Mouse (Mus musculus) limb, embryonic 14.5 days (tissue): Measurements from ENCODE around the gene Ubtd2. TPM values are rescaled to one million over a fixed set of nuclear protein-coding genes. Genes with fewer than 3 reads are reported as not detected.

Experiments
- ATAC-seq: fragments of 200-750 bp; cut with Nextera tagmentation; 2 replicates; pipeline ENCODE4 v1.8.0; 2017; ENCODE audit warnings: low read depth, moderate number of reproducible peaks, moderate TSS enrichment; ENCODE audit not compliant: low FRiP score
- DNase-seq: peaks from one replicate; pipeline ENCODE4 v3.0.0-alpha.2; 2015; ENCODE audit warnings: low spot score
- H3K27ac ChIP-seq: fragments of 300-500 bp; sonication (generic); replicated peaks from 2 replicates; pipeline ENCODE4 v1.5.1; 2014; ENCODE audit warnings: low read depth, mild to moderate bottlenecking, low read length, moderate library complexity, mixed read lengths
- H3K27me3 ChIP-seq: fragments of 300-500 bp; sonication (generic); 2 replicates; pipeline ENCODE4 v1.6.1; 2014; ENCODE audit warnings: low read length, mixed read lengths; ENCODE audit not compliant: control insufficient read depth, insufficient read depth
- H3K36me3 ChIP-seq: fragments of 300-500 bp; sonication (generic); 2 replicates; pipeline ENCODE4 v1.6.1; 2014; ENCODE audit warnings: mild to moderate bottlenecking, low read length, moderate library complexity, mixed read lengths; ENCODE audit not compliant: control insufficient read depth, insufficient read depth
- H3K4me1 ChIP-seq: fragments of 300-500 bp; sonication (generic); 2 replicates; pipeline ENCODE4 v1.6.1; 2014; ENCODE audit warnings: antibody characterized with exemption, low read length, mixed read lengths; ENCODE audit not compliant: control insufficient read depth, insufficient read depth
- H3K4me2 ChIP-seq: fragments of 300-500 bp; sonication (generic); replicated peaks from 2 replicates; pipeline ENCODE4 v1.6.1; 2014; ENCODE audit warnings: low read depth, mild to moderate bottlenecking, low read length, moderate library complexity; ENCODE audit not compliant: severe bottlenecking
- H3K4me3 ChIP-seq: fragments of 300-500 bp; sonication (generic); replicated peaks from 2 replicates; pipeline ENCODE4 v1.5.1; 2014; ENCODE audit warnings: low read length
- H3K9ac ChIP-seq: fragments of 300-500 bp; sonication (generic); 2 replicates; pipeline ENCODE4 v1.6.1; 2014; ENCODE audit warnings: mild to moderate bottlenecking, low read depth, low read length, moderate library complexity; ENCODE audit not compliant: severe bottlenecking
- H3K9me3 ChIP-seq: fragments of 300-500 bp; sonication (generic); 2 replicates; pipeline ENCODE4 v1.6.1; 2016; ENCODE audit warnings: low read length; ENCODE audit not compliant: control insufficient read depth
- POLR2A ChIP-seq: fragments of 200-500 bp; IDR thresholded peaks from 2 replicates; pipeline ENCODE4 v1.8.0; 2012; ENCODE audit warnings: inconsistent platforms, mild to moderate bottlenecking, moderate library complexity, borderline replicate concordance; ENCODE audit not compliant: insufficient read depth, insufficient read length; ENCODE audit errors: extremely low read depth
- WGBS: fragments of 180-500 bp; shearing (Covaris S2); extraction: QIAGEN DNeasy Blood & Tissue Kit; methylation state at CpG from one replicate; pipeline ENCODE4 v1.1.7; 2014; 5-methylcytosine and 5-hydroxymethylcytosine counted together
- polyA plus RNA-seq, 2 experiments: library from polyadenylated mRNA; depleted of rRNA in 1 of 2; stranded (reverse) in 1 of 2; unstranded in 1 of 2; fragments of >200 nt; fragmentation: Nextera tagmentation in 1 of 2; extraction: Ambion mirVana in 1 of 2; gene quantifications; 2 replicates each; pipeline versions ENCODE4 v1.2.1 to v1.2.3; 2012 to 2014

Ubtd2 gene
- polyA plus RNA-seq, 2 experiments, result 78.1 to 107 TPM

DNA sequence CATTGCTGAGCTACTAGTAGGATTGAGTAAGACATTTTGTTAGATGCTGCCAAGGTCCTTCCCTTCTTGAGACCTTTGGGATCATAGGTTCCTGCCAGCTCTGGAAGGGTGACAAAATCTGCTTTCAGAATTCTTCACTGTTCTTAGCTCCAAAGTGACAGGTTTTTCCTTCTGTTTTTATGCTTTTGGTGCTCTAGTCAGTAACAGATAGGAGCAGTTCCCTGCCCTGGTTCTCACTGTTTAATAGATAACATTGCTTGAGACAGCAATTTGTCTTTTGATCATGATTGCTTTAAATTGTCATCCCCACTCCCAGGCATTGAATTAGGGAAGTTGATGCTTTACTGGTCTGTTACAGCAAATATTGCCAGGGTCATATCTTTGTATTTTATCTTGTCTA, 38.1 kb downstream of the Ubtd2 start:
- Histone ChIP-seq H3K27me3 (no peaks in the 10 kb centered on the region), H3K36me3 (no peaks in the 10 kb centered on the region), H3K27ac (no peak overlapping the region), H3K9ac (no peak overlapping the region), H3K9me3 (no peaks in the 10 kb centered on the region), H3K4me3 (no peak overlapping the region), H3K4me1 (peaks cover 10% of the 10 kb centered on the region), H3K4me2 (no peak overlapping the region)
- TF ChIP-seq POLR2A, result no peak
- ATAC-seq (no peak), DNase-seq (no peak)

DNA sequence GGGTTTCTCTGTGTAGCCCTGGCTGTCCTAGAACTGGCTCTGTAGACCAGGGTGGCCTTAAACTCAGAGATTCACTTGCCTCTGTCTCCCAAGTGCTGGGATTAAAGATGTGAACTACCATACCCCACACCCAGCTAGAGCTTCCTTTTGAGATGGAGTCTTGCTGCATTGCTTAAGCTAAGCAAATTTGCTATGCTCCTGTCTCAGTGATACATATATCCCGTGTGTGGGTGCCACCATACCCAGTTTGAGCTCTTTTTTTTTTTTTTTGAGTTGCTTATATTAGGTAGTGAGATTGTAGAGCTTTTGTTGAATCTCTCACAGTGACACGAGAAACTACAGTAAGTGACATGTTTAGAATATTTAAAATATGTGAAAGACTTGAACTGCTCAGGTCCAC, 40.1 kb downstream of the Ubtd2 start:
- Histone ChIP-seq H3K9me3 (no peaks in the 10 kb centered on the region), H3K9ac (no peak overlapping the region), H3K4me1 (peaks cover 3% of the 10 kb centered on the region; the same call in 1 of the 2 replicates), H3K4me2 (no peak overlapping the region), H3K27me3 (no peaks in the 10 kb centered on the region), H3K27ac (no peak overlapping the region), H3K4me3 (no peak overlapping the region), H3K36me3 (peaks cover 6% of the 10 kb centered on the region)
- ATAC-seq (no peak), DNase-seq (no peak)
- TF ChIP-seq POLR2A, result no peak
- WGBS, result 84% methylated on average over 2 of the region's 2 CpGs

DNA sequence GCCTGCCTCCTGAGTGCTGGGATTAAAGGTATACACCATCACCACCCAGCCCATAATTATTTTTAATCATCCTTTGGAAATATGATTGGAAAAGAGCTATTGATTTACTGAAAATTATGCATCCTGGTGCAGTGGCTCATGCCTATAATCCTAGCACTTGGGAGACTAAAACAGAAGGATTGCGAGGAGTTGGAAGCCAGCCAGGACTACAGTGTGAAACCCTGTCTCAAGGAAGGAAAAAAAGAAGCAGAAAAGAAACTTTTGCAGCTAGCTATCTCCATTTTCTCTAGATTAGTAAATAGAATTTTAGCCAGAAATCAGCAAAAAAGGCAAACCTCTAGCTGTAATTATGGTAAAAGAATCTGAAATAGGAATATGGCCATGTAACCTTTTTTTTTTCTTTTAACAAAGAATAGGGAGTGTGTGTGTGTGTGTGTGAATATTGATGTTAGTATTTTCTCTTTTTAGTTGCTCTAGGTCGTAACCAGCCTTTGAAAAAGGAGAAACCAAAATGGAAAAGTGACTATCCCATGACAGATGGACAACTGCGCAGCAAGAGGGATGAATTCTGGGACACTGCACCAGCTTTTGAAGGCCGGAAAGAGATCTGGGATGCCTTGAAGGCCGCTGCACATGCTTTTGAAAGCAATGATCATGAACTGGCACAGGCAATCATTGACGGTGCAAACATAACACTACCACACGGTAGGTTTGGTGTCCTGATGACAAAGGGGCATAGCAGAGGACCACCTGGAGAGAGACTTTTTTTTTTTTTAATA, 43.8 kb downstream of the Ubtd2 start:
- ATAC-seq, result no peak
- Histone ChIP-seq H3K4me1 (no peaks in the 10 kb centered on the region), H3K4me3 (no peak overlapping the region), H3K36me3 (peaks cover 26% of the 10 kb centered on the region), H3K9ac (no peak overlapping the region), H3K4me2 (no peak overlapping the region), H3K9me3 (no peaks in the 10 kb centered on the region), H3K27ac (no peak overlapping the region), H3K27me3 (no peaks in the 10 kb centered on the region)
- 86% methylated on average over 7 of the region's 7 CpGs for WGBS
- DNase-seq, result no peak
- no peak for TF ChIP-seq POLR2A

DNA sequence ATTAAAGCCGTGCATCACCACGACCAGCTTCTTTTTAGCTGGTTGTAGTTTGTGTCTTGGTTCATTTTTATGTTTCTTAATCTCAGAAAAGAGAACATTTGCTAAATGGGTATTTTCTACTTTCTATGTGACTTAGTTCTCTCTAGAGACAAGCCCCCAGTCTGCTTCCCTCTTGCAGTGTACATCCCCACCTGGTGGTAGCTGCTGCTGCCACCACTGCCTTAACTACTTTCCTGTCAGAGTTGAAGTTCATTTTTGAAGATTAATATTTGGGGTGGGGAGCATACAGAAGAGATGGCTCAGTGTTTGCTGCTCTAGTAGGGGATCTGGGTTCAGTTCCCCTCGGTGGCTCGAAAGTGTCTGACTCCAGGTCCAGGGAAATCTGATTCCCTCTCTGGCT, 44.8 kb downstream of the Ubtd2 start:
- DNase-seq (no peak), ATAC-seq (no peak)
- Histone ChIP-seq H3K9me3 (no peaks in the 10 kb centered on the region), H3K4me1 (no peaks in the 10 kb centered on the region), H3K4me2 (no peak overlapping the region), H3K27ac (no peak overlapping the region), H3K9ac (no peak overlapping the region), H3K4me3 (no peak overlapping the region), H3K36me3 (peaks cover 26% of the 10 kb centered on the region), H3K27me3 (no peaks in the 10 kb centered on the region)
- no peak for TF ChIP-seq POLR2A
- WGBS, result 88% methylated on average over 4 of the region's 4 CpGs

- ATAC-seq, result no peak
- H3K36me3 ChIP-seq, result peaks cover 30% of the 10 kb centered on the region
- no peak overlapping the region for H3K4me3 ChIP-seq
- no peak for TF ChIP-seq POLR2A
- H3K9me3 ChIP-seq, result no peaks in the 10 kb centered on the region
- 94% methylated on average over 2 of the region's 2 CpGs for WGBS
- H3K27me3 ChIP-seq, result no peaks in the 10 kb centered on the region
- H3K4me1 ChIP-seq, result no peaks in the 10 kb centered on the region
- H3K27ac ChIP-seq, result no peak overlapping the region
- H3K9ac ChIP-seq, result no peak overlapping the region
- DNase-seq, result no peak
- H3K4me2 ChIP-seq, result no peak overlapping the region
Measured at GRCm38 (mm10) chr11:32503711-32504110, 48.5 kb downstream of the Ubtd2 start.
